Mouse (Mus musculus) heart, postnatal 0 days (tissue): ENCODE results near the gene Arhgap24.

Experiments used
- CTCF ChIP-seq: IDR thresholded peaks from 2 replicates; pipeline ENCODE4 v1.5.1; 2016; ENCODE audit warnings: antibody characterized with exemption, control low read depth, low read depth
- EP300 ChIP-seq: IDR thresholded peaks from 2 replicates; pipeline ENCODE4 v1.6.1; 2016; ENCODE audit warnings: antibody characterized with exemption, low read depth

DNA sequence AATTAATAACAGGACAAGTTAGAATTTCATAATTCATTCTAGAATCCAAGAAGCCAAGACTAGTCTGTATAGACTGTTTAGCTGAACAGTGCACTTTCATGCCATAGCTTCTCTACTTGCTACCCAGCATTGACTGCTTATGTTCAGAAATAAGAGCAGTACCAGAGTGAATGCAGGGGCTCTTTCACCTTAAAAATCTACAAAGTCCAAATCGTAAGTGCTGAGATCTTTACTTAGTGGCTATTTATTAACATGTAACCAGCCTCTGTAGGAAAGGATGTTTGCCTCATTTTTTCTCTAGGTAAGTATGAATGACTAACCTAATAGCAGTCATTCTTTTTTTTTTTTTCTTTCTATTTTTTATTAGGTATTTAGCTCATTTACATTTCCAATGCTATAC, 117.9 kb downstream of the Arhgap24 start:
- TF ChIP-seq EP300 (no peak), CTCF (no peak)
